Mouse (Mus musculus) brain, embryonic 14.5 days (tissue): ENCODE data around the gene Smad6.

Experiments used
- CTCF ChIP-seq: fragments of 200-500 bp; IDR thresholded peaks from 2 replicates; pipeline ENCODE4 v1.5.1; 2012; ENCODE audit warnings: inconsistent platforms, mild to moderate bottlenecking, moderate library complexity, borderline replicate concordance; ENCODE audit not compliant: insufficient read depth, insufficient read length; ENCODE audit errors: extremely low read depth
- POLR2A ChIP-seq: fragments of 200-500 bp; IDR thresholded peaks from 2 replicates; pipeline ENCODE4 v1.6.1; 2012; ENCODE audit warnings: mild to moderate bottlenecking, inconsistent platforms, borderline replicate concordance; ENCODE audit not compliant: poor library complexity, insufficient read depth, insufficient read length, severe bottlenecking; ENCODE audit errors: extremely low read depth

DNA sequence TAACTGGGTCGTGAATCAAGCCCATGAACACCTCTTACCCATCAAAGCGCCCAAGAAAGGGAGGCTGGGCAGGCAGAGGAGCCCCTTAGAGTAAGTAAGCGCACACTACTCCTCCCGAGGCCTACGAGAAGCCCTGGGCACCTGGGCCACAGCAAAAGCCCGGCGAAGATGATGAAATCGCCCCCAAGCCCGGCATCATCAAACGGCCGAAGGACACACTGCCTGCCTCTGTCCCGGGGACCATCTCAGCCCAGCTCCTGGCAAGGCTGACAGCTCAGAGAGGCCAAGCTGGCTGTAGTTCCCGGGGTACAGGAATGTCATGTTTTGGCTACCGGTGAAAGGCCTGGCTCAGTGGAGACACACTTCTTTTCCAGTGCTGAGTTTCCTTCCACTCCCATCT, 23.8 kb downstream of the Smad6 start:
- TF ChIP-seq CTCF (no peak), POLR2A (no peak)
